Mouse (Mus musculus) cerebellum, adult 8-10 months (tissue): ENCODE data around the gene Ccr6.

Experiments used
- DNase-seq: peaks from one replicate; pipeline ENCODE4 v3.0.0; 2022

Gene Ccr6

DNA sequence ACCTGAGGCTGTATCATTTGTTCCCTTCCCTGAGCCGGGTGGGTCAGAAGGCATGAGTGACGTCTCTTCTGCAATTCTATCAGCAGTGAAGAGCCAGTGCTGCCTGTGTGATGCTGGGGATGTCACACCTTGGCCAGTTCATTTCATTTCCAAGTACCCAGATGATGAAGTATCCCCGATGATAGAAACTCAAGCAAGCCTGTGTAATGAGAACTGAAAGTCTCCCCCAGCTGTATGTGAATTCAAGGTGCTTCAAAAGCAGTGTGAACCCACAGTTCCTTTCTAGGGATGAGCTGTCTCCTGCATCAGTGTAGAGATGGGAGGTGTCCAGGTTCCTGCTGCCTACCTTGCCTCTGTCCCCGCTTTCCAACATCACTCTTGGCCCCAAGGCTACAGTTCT lies 1.3 kb upstream of the Ccr6 start:
- DNase-seq, result no peak

DNA sequence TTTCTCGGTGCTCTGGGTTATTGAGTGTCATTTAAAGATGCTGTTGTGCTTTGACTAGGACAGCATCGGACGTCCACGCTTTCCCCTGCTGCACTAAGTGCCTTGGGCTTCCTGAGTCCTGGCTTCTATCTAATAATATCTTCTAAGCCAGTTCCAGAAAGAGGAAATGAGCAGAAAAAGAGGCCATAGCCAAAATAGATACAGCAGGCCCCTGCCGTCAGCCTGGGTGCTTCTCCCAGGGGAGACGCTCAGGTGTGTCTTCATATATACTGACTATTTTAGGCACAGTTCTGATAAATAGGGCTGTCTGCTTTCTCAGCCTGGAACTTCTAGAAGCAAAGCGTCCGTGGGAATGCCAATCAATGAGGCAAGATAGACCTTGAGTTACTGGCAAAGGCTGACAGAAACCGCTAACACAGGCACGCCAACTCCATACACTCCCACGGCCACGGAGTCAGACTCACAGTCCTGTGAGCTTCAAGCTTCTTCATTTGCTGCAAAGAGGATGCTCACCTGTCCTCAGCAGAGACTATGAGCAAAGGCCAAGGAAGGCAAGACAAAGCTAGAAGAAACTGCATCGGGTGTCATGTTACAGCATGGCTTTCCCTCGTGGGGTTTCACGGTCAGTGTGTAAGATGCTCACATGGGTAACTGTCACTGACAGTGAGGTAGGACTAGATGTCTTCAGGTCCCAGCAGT lies 2.3 kb downstream of the Ccr6 start:
- DNase-seq, result no peak

DNA sequence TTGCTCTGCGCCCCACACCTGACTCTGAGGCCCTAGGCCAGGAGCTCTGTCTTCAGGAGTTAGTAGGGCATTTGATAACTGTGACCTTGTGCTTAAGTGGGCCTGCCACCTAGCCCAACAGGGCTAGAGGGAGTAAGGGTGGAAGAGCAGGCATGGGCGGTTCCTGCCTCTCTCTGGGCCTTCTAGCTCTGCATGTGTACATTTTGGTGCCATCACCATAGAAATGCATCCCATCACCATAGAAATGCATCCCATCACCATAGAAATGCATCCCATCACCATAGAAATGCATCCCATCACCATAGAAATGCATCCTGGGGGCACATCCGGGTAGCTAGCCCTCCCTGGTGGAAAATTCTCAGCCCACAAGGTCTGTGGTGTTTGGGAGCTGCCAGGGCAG lies 3.7 kb downstream of the Ccr6 start:
- no peak for DNase-seq

DNA sequence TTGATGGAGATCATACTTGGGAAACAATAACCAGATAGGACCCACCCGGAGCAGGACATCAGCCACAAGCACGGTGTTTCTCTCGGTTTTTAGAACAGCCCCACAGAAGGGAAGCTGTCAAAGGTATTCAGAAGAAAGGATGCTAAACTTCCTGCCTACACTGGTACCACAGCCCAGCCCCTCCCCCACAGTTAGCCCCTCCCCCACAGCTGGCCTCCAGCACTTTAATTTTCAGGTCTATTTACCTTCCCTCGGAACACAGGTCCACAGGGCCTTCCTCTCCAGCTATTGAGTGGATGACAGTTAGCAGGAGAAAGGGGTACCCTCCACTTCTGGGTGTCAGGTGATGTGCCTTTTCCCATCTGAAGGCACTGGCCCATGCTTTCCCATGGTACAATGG lies 4.7 kb downstream of the Ccr6 start:
- no peak for DNase-seq

DNA sequence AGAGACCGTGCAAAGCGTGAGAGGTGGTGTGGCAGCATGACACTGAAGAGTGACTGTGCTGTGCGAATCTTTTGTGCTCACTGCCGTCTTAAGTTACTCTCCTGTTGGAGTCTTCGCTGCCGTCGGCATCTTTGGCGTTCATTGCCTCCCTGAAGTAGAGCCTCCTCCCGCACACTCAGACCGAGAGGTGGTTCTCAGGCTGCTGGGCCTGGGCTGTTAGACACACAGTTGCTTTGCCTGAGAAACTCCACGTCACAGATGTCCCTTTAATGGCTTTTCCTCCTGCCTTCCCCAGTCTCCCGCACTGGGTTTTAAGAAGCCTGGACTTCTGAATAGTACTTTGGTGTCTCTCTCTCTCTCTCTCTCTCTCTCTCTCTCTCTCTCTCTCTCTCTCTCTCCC lies 5.8 kb downstream of the Ccr6 start:
- DNase-seq, result no peak

DNA sequence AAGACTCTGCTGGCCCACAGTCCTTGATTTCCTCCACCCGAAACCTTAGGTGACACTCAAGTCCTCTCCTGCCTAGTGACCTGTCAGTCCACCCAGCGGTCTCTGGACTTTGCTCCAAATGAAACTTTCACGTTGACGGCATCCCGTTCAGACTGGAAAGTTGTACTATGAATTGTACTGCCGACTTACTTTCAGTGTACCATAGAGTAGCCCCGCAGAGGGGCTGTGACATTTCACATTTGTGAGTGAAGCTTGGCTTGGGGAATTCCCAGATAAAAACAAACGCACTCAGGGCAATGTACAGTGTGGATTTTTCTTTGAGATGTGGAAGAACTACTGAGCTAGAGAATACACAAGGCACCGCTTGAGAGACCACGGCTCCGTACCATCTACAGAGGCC lies 6.3 kb downstream of the Ccr6 start:
- no peak for DNase-seq

DNA sequence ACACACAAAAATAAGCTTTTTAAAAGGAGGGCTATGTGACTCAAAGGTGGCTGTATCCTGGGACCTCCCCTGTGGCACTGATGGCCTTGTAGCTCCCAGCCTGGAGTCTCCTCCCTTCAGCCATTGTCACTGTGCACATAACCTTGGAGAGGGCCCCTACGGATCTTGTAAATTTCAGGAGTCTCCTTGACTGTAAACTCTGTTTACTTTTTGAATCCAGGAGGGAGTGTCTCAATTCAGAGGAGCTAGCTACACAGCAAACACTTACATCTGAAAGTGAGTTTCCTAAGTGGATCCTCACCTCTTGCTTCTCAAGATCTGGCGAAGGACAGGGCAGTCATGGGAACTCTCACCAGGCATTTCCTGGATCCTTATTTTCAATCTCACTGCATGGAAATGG lies 8.3 kb downstream of the Ccr6 start:
- no peak for DNase-seq

DNA sequence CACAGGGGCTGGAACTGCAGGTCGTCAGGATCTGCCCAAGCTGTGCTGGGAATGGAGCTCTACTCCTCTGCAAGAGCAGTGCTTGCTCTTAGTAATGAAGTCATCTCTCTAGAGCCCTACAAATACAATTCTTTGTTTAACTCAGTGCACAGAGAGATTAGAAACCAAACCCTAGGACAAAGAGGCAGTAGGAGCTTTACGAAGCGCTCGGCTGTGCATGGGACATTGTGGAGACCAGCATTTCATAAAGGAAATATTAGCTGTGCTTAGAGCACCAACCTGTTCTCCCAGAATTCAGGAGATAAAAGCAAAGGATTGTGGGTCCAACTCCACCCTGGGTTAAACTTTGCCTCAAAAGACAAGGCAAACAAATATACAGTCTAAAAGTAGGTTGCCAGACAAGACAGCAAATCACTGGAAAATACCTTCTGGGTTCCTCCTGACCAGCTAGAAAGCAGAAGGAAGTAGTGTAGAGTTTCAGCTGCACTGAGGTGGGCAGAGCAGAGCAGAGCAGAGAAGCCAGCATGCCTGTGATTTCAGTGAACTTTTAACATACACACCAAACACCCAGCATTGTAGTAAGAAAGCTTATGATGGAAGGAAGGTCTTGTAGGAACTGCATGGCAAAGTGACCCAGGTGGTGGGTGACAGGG lies 10.4 kb downstream of the Ccr6 start:
- no peak for DNase-seq

DNA sequence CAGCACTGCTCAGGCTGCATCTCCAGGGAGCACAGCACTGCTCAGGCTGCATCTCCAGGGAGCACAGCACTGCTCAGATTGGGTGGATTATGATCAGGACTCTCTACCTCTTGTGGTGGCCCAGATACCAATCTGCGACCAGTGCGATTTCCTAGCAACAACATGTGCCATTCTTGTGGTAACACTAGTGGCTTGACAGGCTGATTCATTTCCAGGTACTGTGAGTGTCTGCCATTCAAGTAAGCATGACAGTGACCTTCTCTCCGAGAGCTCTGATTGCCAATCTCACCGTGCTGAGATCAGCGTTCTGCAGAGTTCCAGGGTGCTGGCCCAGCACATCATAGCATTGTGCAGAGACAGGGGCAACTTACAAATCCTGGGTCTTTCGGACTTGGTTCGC lies 15.9 kb downstream of the Ccr6 start:
- DNase-seq, result no peak

DNA sequence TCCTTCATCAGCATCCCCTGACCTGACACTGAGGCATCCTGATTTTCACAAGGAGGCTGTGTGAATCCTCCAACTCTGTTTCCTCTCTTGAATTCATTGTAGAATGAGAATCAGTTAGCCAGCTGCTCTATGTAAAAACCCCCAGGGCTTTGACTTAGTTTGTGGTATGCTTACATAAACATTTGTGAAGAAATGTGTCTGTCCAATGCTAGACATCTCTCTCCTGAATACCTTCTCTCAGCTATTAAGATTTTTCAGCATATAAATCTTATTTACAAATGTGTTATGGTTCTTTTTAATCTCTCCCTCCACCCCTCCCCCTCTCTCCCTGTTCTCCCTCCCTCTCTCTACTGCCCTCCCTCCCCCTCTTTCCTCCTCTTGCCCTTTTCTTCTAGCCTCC lies 18.4 kb downstream of the Ccr6 start:
- no peak for DNase-seq

DNA sequence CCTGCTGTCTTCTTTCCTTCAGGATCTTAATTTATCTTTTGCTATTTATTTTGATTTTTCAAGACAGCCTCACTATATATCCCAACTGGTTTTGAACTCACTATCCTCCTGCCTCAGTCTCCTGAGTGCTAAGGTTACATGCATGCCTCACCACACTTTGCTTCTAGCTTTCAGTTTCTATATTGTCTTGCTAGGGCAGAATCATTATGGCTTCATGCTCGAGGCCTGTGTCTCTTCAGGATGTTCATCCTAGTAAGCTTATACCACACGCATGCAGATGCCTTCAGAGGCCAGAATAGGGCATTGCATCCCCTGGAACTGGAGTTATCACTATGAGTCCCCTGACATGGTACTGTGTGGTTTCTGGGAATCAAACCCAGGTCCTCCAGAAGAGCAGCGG lies 19.1 kb downstream of the Ccr6 start:
- DNase-seq, result no peak

DNA sequence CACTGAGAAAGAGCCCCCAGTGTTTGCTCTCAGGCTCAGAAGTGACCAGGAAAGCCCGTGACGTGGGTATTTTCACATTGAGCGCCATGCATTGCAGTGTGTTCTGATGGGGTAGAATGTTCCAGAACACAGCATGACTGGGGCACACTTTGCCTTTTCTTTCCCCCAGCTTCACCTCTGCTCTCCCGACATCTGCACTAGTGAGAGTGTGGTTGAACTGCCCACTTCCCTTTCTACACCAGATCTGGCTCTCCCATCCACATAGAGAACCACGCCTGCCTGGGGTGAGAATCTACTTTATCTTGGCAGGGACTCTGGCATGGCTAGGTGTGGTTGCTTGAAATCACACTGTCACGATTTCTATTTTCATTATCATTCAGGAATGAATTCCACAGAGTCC lies 19.7 kb downstream of the Ccr6 start:
- DNase-seq, result no peak

DNA sequence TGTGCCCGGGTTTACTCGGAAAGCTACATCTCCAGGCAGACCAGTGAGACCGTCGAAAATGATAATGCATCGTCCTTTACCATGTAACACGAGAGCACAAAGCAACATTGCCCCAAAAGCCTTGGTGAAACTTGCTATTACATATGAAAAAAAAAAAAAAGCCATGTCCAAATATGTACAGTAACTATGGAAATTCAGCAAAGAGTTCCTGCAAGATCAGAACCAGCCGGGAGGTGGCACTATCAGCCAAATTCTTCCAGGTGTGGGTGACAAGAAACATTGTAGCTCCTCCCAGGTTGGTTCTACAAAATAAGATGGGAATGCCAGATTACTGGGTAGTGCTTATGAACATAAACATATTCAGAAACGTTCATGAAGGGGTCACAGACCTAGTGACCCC lies 21.1 kb downstream of the Ccr6 start:
- DNase-seq, result no peak

DNA sequence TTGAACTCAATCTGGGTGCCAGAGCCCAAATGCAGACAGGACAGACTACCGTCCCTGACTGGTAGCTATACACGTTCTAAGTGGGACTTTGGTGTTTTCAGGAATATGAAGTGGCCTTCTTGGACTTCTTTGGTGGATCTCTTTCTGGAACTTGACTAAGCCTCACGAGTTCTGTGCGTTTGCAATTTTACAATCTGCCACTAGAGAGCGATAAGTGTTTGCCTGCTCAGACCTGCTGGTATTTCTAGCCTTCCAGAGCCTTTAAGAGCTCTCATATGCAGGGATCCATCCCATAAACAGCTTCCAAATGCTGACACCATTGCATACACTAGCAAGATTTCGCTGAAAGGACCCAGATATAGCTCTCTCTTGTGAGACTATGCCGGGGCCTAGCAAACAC lies 28.8 kb downstream of the Ccr6 start:
- DNase-seq, result peak; percentile 61

DNA sequence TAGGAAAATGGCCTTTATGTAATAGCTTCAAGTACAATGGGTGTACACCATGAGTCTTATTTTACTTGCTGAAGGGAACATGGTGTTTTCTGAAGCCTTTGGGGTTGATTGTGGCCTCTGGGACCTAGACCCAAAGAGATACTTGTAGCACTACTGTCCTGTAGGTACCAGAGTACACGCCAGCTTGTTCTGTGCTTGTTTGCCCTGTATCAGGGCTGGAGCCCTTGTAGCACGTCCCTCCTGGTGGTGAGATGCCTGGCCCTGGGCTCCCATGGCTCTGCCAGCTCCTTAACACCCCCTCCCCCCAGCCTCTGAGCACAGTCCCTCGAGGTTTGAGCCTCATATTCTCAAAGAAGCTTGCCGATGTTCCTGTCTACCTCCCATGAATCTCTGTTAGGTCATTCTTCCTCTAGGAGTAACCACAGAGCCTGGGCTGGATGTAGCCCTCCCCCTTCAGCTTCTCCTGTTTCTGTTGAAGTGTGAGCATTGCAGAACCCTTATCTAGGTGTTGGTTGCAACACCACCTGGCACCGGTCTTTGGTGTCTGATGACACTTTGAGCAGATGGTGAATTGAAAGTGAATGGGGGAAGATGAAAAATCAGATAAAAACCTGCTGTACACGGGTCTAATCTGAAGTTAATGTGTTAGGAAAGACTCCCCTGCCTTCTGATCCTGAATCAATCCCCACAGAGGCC lies 36.4 kb downstream of the Ccr6 start:
- DNase-seq, result no peak

DNA sequence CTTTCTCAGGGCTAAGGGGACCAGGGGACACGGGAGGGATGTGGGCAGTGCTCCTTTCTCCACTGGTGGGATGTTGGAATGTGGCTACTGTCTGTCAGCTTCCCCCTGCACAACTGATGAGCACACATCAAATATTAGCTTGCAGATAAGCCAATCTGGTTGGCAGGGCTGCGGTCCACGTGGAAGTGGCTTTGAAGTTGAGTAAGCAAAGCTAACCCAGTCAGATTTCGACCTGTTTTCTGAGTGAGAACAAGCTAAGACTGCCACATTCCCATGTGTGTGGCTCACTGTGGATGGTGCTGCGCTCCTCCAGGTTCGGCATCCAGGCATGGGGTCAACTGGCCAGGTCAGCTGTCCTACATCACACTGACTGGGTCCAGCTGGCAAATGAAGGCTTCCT lies 37.1 kb downstream of the Ccr6 start:
- DNase-seq, result no peak

DNA sequence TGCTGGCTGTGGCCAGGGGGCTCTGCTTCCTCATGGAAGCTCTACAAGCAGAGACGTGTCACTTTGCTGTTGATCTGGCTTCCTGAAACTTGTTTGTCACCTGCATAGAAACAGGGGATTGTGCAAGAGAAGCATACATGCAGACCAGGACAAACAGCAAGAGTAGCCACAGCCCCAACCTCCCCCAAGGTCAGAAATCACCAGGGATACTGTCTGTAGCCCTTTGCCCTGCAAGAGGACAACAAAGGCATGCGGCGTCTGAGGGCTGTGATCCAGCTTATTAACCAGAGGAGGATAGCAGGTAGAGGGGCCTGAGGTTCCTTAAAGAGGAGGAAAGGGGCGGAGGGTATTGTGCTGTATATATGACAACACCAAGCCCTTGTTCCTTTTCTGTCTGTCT lies 40.2 kb downstream of the Ccr6 start:
- no peak for DNase-seq

DNA sequence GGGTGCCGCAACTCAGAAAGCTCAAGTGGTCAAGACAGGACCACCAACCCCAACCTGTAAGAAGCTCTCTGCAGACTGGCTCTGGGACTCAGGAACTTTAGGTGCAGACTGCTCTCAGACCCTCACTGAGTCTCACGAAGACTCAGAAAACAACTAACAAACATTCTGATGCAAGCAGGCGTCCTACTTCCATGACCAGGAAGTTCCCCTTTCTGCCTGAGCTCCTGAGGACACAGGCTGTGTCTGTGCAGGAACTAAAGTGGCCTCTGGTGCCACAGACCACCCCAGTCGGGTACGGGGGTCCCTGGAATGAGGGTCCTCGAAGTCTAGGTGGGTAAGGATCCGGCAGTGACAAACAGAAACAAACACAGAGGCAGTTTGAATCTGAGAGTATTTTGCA lies 40.8 kb downstream of the Ccr6 start:
- no peak for DNase-seq

DNA sequence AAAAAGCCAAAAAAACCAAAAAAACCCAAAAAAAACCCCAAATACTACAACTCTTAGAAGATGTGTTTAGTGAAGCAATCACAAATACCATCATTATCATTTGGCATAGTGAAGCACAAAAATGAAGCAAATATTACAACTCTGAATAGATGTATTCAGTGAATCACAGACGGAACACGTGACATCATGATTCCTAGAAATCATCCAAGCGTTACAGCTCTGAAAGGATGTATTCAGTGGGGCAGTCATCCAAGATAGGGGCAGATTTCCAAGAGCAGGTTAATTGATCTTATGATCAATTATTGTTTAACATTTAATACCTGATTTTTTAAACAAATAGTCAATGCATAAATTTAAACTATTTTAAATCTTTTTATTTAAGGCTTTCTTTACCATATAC lies 41.4 kb downstream of the Ccr6 start:
- no peak for DNase-seq

DNA sequence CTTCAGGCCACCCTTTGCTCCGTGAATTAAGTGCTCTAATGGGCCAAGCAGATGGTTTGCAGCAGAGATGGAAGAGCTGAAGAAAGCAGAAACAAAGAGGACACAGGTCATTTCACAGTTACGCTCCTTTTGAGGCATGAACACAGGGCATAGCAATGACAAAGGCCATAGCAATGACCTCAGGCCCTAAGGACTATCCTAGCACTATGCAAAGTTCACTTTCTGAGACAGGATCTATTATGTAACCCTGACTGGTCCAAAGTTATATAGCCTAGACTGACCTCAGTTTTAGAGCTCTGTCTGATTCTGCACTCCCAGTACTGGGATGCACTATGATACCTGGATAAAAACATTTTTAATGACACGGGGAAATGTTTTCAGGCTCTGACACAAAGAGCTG lies 42.5 kb downstream of the Ccr6 start:
- DNase-seq, result no peak

DNA sequence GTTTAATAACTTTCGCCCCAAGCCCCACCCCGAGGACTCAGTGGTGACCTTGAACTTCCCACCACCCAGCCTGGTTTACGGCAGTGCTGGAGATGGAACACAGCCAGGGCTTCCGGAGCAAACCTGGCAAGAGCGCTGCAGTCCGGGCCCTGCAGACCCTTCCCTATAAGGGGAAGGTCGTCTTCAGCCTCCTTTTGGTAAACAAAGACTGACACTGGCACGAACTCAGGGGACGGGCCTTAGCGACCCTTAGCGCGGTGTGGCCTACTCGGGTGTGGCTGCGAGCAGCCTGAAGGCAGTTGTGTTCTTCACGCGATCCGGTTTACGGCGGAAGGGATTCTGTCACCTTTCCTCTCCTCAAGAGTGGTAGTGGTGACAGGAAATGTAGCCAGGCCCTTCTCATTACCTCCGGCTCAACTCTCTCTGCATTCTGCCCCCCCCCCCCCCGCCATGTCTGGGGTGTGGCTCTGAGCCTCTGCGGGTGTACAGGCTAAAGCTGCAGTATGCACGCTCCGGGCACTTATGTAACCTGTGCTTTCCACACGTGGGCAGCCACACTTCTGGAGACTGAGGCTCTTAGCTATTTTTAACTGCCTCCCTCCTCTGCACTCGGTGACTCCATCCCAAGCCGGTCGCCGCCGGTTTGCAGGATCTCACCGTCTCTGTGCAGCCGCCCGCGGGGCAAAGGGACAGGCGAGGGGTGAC lies 47.1 kb downstream of the Ccr6 start, which contains the start of gene Mpc1:
Mpc1 (plus strand) TSS at position 84 of the 705 bp plus-strand sequence.
- DNase-seq, result peak; percentile 71

DNA sequence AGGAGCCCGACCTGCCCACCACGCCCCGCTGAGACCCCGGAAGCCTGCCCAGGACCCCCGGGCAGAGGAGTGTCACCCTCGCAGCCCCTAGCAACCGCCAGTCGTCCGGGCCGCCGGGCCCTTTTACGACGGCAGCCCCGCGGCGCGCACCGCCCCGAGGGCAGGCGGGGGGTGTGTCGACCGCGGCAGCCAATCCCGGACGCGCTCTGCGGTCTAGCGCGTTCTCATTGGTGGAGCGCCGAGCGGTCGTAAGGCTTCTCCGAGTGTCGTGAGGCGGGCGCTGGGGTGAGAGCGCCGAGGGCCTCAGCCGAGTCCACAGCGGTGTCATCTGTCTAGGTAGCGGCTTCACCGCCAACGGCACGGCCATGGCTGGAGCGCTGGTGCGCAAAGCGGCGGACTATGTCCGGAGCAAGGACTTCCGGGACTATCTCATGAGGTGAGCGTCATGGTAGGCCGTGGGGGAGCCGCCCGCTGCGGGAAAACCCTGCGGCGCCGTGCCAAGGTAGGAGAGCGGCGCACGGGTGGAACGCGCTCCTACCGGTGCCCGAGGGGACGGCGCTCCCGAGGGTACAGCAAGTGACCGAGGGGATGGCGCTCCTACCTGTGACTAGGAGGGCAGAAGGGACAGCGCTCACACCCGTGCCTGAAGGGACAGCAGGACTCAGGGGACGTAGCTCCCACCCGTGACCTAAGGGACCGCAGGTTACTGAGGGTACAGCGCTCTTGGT lies 47.8 kb downstream of the Ccr6 start:
- peak; percentile 95 for DNase-seq

DNA sequence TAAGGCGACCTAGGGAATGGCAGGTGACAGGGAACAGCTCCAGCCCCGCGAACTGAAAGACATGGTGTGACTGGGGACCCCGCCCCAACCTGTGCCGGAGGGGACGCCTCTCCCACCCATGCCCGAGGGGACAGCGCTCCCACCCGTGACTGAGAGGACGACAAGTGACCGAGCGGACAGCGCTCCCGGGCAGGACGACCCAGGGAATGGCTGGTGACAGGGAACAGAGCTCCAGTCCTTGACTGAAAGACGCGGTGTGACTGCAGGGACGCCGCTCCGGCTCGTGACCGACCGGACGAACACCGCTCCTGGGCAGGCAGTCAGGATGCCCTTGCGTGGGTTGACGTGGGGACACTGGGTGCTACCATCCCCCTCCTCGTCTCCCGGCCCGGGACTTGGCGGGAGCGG lies 48.4 kb downstream of the Ccr6 start:
- peak; percentile 64 for DNase-seq
